Mouse (Mus musculus): ENCODE data around the gene Gm17455.

GRCm38 (mm10) chr10:60432679-60433078 is 33.2 kb downstream of the Gm17455 start:
- TF ChIP-seq CTCF (IDR thresholded peaks at IDR 0.05; ENCODE audit: borderline replicate concordance, insufficient read depth, low read depth, low read length), result no peak
- TF ChIP-seq POLR2A (IDR thresholded peaks at IDR 0.05; ENCODE audit: borderline replicate concordance, insufficient read depth, low read length), result no peak
